Mouse (Mus musculus): Measurements from ENCODE around the gene Pip5k1c. TPM values are rescaled to one million over a fixed set of nuclear protein-coding genes. Genes with fewer than 3 reads are reported as not detected.

The Pip5k1c gene
- polyA plus RNA-seq, 1 experiment from 2014 or later: 41.8 TPM

- ATAC-seq (ENCODE audit: insufficient read depth, low FRiP score): no peak
- Histone ChIP-seq H3K9me3 (replicated peaks; ENCODE audit: control insufficient read depth, low read length) (no peaks in the 10 kb centered on the region), H3K4me3 (replicated peaks; ENCODE audit: low read length) (no peak overlapping the region), H3K36me3 (ENCODE audit: control insufficient read depth, insufficient read depth, low read length) (peaks cover 12% of the 10 kb centered on the region; the same call in 1 of the 2 replicates), H3K27ac (ENCODE audit: low read length) (no peak overlapping the region), H3K4me2 (ENCODE audit: low read depth, low read length) (no peak overlapping the region), H3K4me1 (ENCODE audit: control insufficient read depth, insufficient read depth, low read length) (peaks cover 35% of the 10 kb centered on the region), H3K27me3 (ENCODE audit: control insufficient read depth, insufficient read depth, low read length) (peaks cover 20% of the 10 kb centered on the region), H3K9ac (ENCODE audit: low read length) (no peak overlapping the region)
- 44% methylated on average over 8 of the region's 8 CpGs for WGBS
Observed at GRCm38 (mm10) chr10:81344421-81345161, 51.8 kb downstream of the Pip5k1c start.

- no peak for ATAC-seq (ENCODE audit: insufficient read depth, low FRiP score)
- Histone ChIP-seq H3K4me2 (ENCODE audit: low read depth, low read length) (no peak overlapping the region), H3K4me1 (ENCODE audit: control insufficient read depth, insufficient read depth, low read length) (peaks cover 37% of the 10 kb centered on the region), H3K27me3 (ENCODE audit: control insufficient read depth, insufficient read depth, low read length) (peaks cover 20% of the 10 kb centered on the region), H3K9me3 (replicated peaks; ENCODE audit: control insufficient read depth, low read length) (no peaks in the 10 kb centered on the region), H3K27ac (ENCODE audit: low read length) (no peak overlapping the region), H3K36me3 (ENCODE audit: control insufficient read depth, insufficient read depth, low read length) (peaks cover 12% of the 10 kb centered on the region; the same call in 1 of the 2 replicates), H3K4me3 (replicated peaks; ENCODE audit: low read length) (no peak overlapping the region), H3K9ac (ENCODE audit: low read length) (no peak overlapping the region)
- 88% methylated on average over 4 of the region's 4 CpGs for WGBS
Observed at GRCm38 (mm10) chr10:81345162-81345534, 52.4 kb downstream of the Pip5k1c start.

GRCm38 (mm10) chr10:81346453-81347067 is 53.8 kb downstream of the Pip5k1c start:
- Histone ChIP-seq H3K27ac (ENCODE audit: low read length) (no peak overlapping the region; the same call in 1 of the 2 replicates), H3K9ac (ENCODE audit: low read length) (peak overlapping the region; percentile 32), H3K4me1 (ENCODE audit: control insufficient read depth, insufficient read depth, low read length) (peaks cover 36% of the 10 kb centered on the region), H3K36me3 (ENCODE audit: control insufficient read depth, insufficient read depth, low read length) (peaks cover 12% of the 10 kb centered on the region; the same call in 1 of the 2 replicates), H3K9me3 (replicated peaks; ENCODE audit: control insufficient read depth, low read length) (no peaks in the 10 kb centered on the region), H3K27me3 (ENCODE audit: control insufficient read depth, insufficient read depth, low read length) (peaks cover 20% of the 10 kb centered on the region), H3K4me3 (replicated peaks; ENCODE audit: low read length) (peak overlapping the region; percentile 38), H3K4me2 (ENCODE audit: low read depth, low read length) (peak overlapping the region; percentile 62)
- peak; percentile 20 for ATAC-seq (ENCODE audit: insufficient read depth, low FRiP score)
- 14% methylated on average over 54 of the region's 55 CpGs for WGBS

GRCm38 (mm10) chr10:81349146-81349545 is 56.4 kb downstream of the Pip5k1c start:
- peaks cover 12% of the 10 kb centered on the region; the same call in 1 of the 2 replicates for H3K36me3 ChIP-seq (ENCODE audit: control insufficient read depth, insufficient read depth, low read length)
- peaks cover 31% of the 10 kb centered on the region for H3K4me1 ChIP-seq (ENCODE audit: control insufficient read depth, insufficient read depth, low read length)
- no peaks in the 10 kb centered on the region for H3K9me3 ChIP-seq (replicated peaks; ENCODE audit: control insufficient read depth, low read length)
- H3K4me2 ChIP-seq (ENCODE audit: low read depth, low read length): peak overlapping the region; percentile 94
- H3K9ac ChIP-seq (ENCODE audit: low read length): peak overlapping the region; percentile 95
- peak overlapping the region; percentile 79 for H3K4me3 ChIP-seq (replicated peaks; ENCODE audit: low read length)
- WGBS: 4% methylated on average over 12 of the region's 12 CpGs
- ATAC-seq (ENCODE audit: insufficient read depth, low FRiP score): peak; percentile 19; the same call in 1 of the 2 replicates
- no peaks in the 10 kb centered on the region for H3K27me3 ChIP-seq (ENCODE audit: control insufficient read depth, insufficient read depth, low read length)
- H3K27ac ChIP-seq (ENCODE audit: low read length): peak overlapping the region; percentile 88

GRCm38 (mm10) chr10:81349961-81350350 is 57.2 kb downstream of the Pip5k1c start:
- ATAC-seq (ENCODE audit: insufficient read depth, low FRiP score): peak; percentile 3

GRCm38 (mm10) chr10:81350351-81351063 is 57.7 kb downstream of the Pip5k1c start, which contains the start of gene Hmg20b:
Gene Hmg20b, minus strand, starts transcription at chr10:81350480.
- Histone ChIP-seq H3K4me1 (ENCODE audit: control insufficient read depth, insufficient read depth, low read length) (peaks cover 31% of the 10 kb centered on the region), H3K36me3 (ENCODE audit: control insufficient read depth, insufficient read depth, low read length) (peaks cover 12% of the 10 kb centered on the region; the same call in 1 of the 2 replicates), H3K9me3 (replicated peaks; ENCODE audit: control insufficient read depth, low read length) (no peaks in the 10 kb centered on the region), H3K27me3 (ENCODE audit: control insufficient read depth, insufficient read depth, low read length) (no peaks in the 10 kb centered on the region), H3K4me2 (ENCODE audit: low read depth, low read length) (peak within 1 kb of the TSS; percentile 94), H3K9ac (ENCODE audit: low read length) (peak within 1 kb of the TSS; percentile 95), H3K27ac (ENCODE audit: low read length) (peak within 1 kb of the TSS; percentile 88), H3K4me3 (replicated peaks; ENCODE audit: low read length) (peak within 1 kb of the TSS; percentile 79)
- under 1% methylated on average over 54 of the region's 54 CpGs for WGBS
- peak; percentile 95 for ATAC-seq (ENCODE audit: insufficient read depth, low FRiP score)

More at GRCm38 (mm10) chr10:81349961-81350350, 57.2 kb downstream of the Pip5k1c start:
- Histone ChIP-seq H3K27me3 (ENCODE audit: control insufficient read depth, insufficient read depth, low read length) (no peaks in the 10 kb centered on the region), H3K4me1 (ENCODE audit: control insufficient read depth, insufficient read depth, low read length) (peaks cover 31% of the 10 kb centered on the region), H3K9me3 (replicated peaks; ENCODE audit: control insufficient read depth, low read length) (no peaks in the 10 kb centered on the region), H3K36me3 (ENCODE audit: control insufficient read depth, insufficient read depth, low read length) (peaks cover 12% of the 10 kb centered on the region; the same call in 1 of the 2 replicates), H3K4me2 (ENCODE audit: low read depth, low read length) (peak overlapping the region; percentile 94), H3K27ac (ENCODE audit: low read length) (peak overlapping the region; percentile 88), H3K4me3 (replicated peaks; ENCODE audit: low read length) (peak overlapping the region; percentile 79), H3K9ac (ENCODE audit: low read length) (peak overlapping the region; percentile 95)
- under 1% methylated on average over 29 of the region's 29 CpGs for WGBS

- Histone ChIP-seq H3K27me3 (ENCODE audit: control insufficient read depth, insufficient read depth, low read length) (no peaks in the 10 kb centered on the region), H3K9ac (ENCODE audit: low read length) (no peak overlapping the region), H3K4me1 (ENCODE audit: control insufficient read depth, insufficient read depth, low read length) (peaks cover 27% of the 10 kb centered on the region), H3K9me3 (replicated peaks; ENCODE audit: control insufficient read depth, low read length) (no peaks in the 10 kb centered on the region), H3K4me3 (replicated peaks; ENCODE audit: low read length) (no peak overlapping the region), H3K36me3 (ENCODE audit: control insufficient read depth, insufficient read depth, low read length) (peaks cover 12% of the 10 kb centered on the region; the same call in 1 of the 2 replicates), H3K4me2 (ENCODE audit: low read depth, low read length) (no peak overlapping the region), H3K27ac (ENCODE audit: low read length) (no peak overlapping the region)
- ATAC-seq (ENCODE audit: insufficient read depth, low FRiP score): no peak
- 13% methylated on average over 9 of the region's 9 CpGs for WGBS
Observed at GRCm38 (mm10) chr10:81351678-81352291, 59.0 kb downstream of the Pip5k1c start.

- no peak overlapping the region for H3K4me3 ChIP-seq (replicated peaks; ENCODE audit: low read length)
- H3K4me2 ChIP-seq (ENCODE audit: low read depth, low read length): no peak overlapping the region
- H3K4me1 ChIP-seq (ENCODE audit: control insufficient read depth, insufficient read depth, low read length): peaks cover 21% of the 10 kb centered on the region
- H3K27me3 ChIP-seq (ENCODE audit: control insufficient read depth, insufficient read depth, low read length): no peaks in the 10 kb centered on the region
- no peak overlapping the region for H3K9ac ChIP-seq (ENCODE audit: low read length)
- H3K36me3 ChIP-seq (ENCODE audit: control insufficient read depth, insufficient read depth, low read length): no peaks in the 10 kb centered on the region
- no peaks in the 10 kb centered on the region for H3K9me3 ChIP-seq (replicated peaks; ENCODE audit: control insufficient read depth, low read length)
- WGBS: 72% methylated on average over 9 of the region's 9 CpGs
- ATAC-seq (ENCODE audit: insufficient read depth, low FRiP score): no peak
- no peak overlapping the region for H3K27ac ChIP-seq (ENCODE audit: low read length)
Observed at GRCm38 (mm10) chr10:81354738-81355477, 62.1 kb downstream of the Pip5k1c start.
